Mouse (Mus musculus) induced T-regulatory cell, adult 2 months (primary cell): ENCODE measurements around the gene Cers5.

Experiments used
- DNase-seq: peaks from one replicate; pipeline ENCODE4 v3.0.0-alpha.2; 2012; ENCODE audit warnings: low read depth

Gene Cers5

DNA sequence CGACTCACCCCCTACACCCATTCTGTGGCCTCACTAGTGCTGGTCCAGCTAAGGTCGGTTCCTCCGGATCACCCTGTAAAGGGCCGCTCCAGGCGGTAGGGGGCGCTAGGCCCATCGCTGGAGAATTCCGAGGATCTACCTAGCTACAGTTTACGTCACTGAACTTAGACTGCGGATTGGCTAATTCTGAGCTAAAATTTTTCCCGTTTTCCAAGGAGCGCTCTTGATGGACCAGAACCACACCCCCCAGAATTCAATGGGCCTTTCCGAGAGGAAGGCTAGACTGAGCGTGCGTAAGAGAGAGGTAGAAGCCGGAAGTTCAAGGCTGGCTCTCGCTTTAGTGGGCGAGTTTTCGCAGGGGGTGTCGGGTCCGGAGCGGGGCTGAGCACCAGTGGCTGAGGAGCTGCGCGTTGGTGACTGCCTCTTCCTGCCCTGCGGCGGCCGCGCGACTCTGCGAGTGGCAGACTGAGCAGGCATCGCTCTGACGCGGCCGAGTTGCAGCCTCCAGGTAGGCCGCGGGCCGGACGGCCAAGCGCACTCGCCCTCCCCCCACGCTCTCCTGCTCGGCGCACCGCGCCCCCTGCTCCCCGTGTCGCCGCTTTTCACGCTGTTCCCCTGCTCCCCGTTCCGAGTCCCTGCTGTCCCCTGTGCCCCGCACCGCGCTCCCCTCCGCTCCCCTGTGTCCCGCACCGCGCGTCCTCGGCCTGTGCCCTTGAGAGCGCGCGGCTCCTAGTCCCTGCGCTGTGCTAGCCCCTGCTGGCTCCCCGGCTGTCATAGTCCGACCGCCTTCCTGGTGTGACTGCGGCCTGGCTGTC is 47.1 kb downstream of the Cers5 start, which contains the start of gene Cox14:
Gene Cox14 (plus strand): TSS at position 278 of the 815 bp plus-strand sequence.
- DNase-seq: peak; percentile 97

DNA sequence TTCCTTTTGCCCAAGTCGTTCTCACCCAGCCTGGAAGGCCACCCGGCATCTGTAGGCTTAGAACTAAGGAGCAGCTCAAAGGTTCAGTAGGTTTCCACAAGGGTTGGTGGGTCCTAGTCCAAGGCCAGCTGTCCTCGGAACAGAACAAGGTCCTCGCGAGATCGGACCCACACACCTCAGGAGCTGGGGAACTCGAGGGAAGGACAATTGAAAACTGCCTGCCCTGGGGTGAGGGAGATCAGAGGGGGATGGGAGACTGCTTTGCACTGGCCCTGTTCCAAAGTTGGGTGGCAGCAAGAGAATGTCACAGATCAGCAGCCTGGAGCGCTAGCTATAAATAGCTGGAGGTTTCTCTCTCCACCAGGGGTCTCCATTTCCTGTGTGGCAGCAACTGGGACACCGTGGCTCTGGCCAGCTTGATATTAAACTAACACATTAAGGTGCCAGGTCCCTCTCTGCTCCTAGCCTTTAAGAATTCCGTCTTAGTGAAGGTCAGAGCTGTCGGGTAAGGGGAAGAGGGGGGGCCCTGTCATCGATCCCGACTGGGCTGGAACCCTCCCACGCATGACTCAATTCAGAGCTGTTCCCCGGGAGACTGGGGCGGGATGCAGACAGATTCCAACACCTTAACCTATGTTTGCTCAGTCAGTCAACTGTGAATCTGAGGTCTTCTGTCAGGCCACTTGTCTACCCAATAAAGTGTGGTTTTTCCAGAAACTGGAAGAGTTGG is 48.2 kb downstream of the Cers5 start:
- peak; percentile 75 for DNase-seq

DNA sequence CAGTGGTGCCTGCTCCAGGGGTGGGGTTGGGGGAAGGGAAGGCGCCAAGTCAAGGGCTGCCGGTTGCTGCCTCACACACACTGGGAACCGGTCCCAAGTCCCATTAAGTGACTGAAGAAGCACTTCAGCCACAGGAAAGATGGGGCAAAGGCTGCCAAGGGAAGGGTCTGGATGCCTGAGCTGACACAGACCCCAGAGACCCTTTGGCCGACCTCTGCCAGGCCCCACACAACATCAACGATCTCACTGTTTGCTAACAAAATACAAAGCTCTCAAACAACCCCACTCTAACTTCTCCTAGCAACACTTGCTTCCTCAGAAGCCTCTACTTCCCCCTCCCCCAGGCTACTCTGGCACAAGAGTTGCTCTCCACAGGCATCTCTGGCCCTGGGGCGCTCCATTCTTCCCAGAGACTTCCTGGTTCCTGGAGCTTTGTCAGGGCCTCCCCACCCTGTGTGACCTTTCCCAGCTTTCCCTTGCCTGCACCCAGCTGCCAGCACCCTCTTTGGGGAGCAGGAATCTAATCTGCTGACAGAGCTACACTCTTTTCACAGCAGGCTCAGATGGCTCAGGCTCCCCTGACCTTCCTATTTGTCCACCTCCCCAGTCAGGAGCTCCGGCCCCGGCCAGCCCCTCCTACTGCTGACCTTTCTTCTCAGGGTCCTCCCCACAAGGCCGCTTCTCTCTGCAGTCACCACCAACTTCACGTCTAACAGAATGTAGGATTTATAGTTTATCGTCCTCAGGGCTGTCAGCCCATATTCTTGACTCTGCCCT is 49.0 kb downstream of the Cers5 start:
- DNase-seq: no peak

DNA sequence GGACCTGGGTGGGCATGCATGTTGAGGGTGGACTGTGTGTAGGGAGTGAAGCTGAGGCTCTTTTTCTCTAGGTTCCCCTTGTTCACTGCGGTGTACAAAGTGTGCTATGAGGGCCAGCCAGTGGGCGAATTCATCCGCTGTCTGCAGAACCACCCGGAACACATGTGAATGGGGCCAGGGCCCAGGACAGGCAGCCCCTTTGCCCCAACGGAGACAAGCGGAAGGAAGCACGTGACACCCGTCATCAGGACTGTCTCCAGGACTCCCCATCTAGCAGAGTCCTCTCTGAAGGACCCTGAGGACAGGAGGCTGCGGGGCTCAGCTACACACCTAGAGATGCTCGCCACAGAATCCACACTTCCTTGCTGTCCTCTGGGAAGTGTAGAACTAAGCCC is 49.6 kb downstream of the Cers5 start:
- DNase-seq: no peak

DNA sequence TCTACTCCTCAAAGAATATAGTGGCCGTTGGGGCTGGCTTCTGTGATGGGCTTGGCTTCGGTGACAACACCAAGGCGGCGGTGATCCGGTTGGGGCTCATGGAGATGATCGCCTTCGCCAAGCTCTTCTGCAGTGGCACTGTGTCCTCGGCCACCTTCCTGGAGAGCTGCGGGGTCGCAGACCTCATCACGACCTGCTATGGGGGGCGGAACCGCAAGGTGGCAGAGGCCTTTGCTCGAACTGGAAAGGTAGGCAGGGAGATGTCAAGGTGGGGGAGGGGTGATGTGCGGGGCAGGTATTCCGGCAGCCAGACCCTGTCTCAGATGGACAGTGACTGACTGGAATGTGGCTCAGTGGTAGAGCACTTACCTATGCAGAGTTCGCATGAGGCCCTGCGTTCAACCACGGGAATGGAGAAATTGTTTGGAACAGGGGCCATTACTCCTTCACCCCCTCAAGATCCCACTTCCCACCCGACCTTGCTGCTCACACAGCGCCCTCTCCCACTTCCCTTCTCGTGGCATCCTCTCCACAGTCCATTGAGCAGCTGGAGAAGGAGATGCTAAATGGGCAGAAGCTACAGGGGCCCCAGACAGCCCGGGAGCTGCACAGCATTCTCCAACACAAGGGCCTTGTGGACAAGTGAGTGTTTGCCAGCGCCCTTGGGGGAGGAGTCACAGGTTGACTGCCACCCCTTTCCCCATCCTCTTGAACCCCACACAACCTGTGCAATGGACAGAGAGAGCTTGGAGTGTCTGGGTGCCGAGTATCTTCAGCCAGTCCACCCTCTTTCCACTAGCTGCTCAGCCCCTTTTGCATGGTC is 50.6 kb downstream of the Cers5 start:
- DNase-seq: no peak

DNA sequence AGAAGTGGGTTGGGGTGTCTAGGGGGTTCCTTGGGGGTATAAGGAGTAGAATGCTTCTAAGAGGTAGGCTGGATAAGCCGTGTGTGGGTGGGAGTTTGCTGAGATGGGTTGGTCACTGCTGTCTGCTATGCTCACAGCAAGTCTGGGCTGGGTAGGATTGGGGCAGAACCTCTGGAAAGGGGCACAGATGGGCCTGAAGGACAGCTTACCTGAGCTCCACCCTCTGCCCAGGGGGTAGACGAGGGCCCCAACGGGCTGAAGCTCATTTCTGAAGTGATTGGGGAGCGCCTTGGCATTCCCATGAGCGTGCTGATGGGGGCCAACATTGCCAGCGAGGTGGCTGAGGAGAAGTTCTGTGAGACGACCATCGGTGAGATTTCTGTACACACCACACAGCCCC is 52.8 kb downstream of the Cers5 start:
- DNase-seq: no peak

DNA sequence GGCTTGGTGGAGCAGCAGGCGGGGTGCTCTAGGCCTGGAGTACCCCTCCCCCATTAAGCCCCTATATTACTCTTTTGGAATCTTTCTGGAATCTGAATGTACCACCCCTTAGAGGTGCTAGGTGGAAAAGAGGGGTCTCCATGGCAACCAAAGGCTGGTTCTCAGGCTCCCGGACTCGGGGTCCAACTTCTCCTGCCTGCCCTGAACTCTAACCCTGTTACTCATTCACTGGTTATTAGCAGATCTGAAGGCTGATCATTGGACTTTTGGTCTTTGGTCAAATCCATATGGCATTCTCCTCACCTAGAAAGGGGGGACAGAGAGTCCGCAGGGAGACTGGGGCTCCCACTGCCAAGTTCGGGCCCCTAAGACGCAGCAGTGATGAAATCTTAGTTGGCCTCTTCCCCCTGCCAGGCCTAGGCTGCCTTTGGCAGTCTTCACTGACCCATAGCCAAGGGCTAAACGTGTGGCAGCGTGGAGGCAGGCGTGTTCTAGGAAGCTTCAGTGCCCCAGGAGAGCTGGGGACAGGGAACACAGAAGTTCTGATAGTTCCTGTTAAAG is 54.1 kb downstream of the Cers5 start:
- no peak for DNase-seq

DNA sequence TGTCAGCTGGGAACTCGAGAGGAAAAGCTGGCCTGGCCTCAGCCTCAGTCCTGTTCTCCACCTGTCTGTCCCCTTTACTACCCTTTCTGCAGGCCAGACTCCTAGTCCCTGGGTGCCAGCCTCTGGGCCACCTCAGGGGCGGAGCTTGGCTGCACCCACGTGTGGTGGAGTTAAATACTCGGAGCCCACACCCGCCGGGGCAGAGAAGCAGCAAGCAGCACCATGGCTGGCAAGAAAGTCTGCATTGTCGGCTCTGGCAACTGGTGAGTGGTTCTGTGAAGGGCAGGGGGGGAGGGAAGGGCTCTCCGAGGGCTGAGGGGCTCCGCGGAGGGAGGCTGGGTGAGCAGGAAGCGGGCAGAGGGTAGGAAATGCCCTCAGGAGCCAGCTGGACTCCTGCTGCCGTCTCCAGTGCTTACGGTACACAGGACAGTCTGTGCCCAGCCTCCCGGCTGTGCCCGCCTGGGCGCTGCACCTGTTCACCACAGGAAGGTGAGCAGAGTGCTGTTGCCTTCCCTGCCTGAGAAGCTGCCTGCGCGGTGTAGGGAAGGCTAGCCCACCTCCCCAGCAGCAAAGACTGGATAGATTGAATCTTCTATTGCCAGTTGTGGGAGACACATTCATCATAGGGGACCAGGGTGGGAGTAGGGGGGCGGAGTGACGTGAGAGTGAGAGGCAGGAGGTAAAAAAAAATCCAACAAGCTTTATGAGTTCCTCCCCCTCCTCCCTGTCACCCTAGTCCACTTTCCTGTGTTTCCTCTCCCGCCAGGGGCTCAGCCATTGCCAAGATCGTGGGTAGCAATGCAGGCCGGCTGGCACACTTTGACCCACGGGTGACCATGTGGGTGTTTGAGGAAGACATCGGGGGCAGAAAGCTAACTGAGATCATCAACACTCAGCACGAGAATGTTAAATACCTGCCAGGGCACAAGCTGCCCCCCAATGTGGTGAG is 55.0 kb downstream of the Cers5 start, which contains the start of gene Gpd1:
Gene Gpd1 (plus strand): TSS at position 130 of the 949 bp plus-strand sequence.
- no peak for DNase-seq

DNA sequence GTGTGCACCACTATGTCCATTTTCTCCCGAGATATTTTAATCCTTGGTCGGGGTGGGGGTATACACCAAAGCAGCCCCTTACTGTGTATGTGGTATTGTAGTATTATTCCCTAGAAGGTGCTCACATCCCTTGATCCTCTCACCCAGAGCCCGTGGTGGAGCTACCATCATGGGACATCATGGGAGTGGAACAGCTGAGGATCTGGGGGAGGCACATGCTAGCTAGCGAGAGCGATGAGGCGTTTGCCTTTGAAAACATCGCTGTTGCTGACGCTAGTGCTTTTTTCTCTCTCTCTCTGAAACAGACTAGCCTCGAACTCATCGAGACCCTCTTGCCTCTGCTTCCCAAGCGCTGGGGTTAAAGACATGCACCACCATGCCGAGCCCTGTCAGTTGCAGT is 55.9 kb downstream of the Cers5 start:
- DNase-seq: no peak

DNA sequence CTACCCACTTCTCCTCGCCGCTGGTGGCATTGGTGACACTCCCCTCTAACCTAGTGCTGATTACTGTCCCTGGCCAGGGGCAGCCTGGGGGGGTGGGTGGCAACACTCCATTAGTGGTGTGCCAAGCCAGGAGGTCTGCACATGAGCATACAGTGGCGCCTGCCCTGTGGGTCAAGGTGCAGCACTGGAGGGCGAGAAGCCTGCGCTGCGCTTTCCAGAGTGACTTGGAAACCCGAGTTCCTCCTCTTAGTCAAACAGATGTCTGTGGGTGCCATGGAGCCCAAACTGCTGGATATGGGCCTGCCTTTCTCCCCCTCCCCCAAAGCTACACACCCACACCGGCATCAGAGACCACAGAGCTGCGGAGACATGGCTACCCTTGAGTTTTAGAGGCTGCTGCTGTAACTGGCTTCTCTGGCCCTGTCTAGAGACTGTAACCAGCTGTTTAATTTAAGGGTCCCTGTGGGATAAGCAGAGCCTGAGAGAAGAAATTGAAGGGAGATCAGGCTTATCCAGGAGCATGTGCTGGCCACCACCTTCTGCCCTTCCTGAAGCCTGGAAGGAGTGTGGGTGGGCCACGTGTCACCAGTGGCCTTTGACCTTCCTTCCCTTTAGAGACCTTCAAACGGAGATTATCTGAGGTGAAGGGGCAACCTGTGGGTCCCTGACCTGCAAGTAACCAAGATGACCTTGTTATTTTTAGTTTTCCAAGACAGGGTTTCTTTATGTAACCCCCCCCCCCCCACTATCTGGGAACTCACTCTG is 56.5 kb downstream of the Cers5 start:
- no peak for DNase-seq

DNA sequence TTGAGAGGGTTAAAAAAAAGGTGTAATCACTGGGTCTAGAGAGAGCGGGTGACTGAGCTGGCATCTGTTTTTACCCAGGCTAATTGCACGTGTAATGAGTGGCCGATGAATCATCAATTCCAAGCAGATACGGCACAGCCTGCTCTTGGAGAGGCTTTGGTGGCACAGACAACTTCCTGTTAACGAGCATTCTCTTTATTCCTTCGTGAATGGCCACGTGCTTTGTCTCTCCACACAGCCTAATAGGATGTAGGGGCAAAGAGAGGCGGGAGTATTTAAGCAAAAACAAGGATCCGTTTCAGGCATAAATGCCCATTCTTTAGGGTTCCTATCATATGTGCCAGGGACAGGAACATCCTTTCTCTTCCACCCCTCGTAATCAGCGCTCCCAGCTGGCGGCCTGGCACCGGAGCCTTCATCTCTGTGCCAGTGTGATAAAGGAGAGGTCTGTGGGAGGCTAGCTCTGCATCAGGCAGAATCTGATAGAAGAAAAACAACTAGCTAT is 57.3 kb downstream of the Cers5 start:
- DNase-seq: no peak

DNA sequence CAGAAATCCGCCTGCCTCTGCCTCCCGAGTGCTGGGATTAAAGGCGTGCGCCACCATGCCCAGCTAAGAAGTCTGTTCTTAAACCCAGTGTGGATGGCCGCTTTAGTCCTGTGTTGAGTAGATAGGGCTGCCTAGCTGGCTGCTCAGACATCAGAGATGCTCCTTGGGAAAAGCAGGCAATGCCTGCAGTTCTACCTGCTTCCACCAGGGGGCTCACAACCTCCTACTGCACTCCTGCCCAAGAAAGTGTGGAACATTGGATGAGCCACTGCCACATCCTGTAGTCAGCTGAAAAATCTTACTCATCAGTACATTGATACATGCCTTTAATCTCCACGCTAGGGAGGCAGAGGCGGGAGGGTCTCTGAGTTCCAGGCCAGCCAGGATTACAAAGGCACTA is 57.8 kb downstream of the Cers5 start:
- DNase-seq: peak; percentile 79

DNA sequence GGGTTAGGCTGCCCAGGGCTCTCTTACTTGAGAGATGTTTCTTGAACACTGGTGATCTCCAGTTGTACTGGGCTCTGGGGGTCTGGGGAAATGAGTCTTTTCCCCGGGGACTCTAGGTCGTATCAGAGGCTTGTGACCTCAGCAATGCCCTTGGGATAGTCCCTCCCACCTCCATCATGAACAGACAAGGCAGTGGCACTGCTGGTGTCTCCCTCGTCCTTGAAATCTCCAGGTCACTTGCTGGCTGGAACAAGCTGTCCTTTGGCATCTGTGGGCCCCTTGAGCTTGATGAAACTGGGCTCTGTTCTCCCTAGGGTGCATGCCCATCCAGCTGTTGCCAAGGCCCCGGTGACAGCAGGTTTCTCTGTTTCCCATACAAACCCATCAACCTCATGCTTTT is 58.5 kb downstream of the Cers5 start:
- no peak for DNase-seq

DNA sequence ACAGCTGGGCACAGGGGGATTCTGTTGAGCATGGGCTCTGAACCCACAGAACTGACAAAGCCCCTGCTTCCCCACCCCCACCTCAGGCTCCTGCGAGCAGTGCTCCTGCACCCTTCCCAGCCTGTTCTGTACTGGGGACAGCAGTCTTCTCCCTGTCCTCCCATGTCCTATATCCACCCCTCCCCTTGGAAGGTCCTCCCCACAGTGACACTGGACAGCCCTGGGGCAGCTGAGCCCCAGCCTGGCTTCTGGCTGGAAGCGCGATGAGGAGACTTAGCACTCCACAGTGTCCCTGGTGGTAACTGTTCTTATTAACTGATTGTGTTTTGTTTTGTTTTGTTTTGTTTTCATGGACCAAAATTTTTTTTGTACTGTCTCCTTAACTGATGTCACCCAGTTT is 59.1 kb downstream of the Cers5 start:
- DNase-seq: no peak

DNA sequence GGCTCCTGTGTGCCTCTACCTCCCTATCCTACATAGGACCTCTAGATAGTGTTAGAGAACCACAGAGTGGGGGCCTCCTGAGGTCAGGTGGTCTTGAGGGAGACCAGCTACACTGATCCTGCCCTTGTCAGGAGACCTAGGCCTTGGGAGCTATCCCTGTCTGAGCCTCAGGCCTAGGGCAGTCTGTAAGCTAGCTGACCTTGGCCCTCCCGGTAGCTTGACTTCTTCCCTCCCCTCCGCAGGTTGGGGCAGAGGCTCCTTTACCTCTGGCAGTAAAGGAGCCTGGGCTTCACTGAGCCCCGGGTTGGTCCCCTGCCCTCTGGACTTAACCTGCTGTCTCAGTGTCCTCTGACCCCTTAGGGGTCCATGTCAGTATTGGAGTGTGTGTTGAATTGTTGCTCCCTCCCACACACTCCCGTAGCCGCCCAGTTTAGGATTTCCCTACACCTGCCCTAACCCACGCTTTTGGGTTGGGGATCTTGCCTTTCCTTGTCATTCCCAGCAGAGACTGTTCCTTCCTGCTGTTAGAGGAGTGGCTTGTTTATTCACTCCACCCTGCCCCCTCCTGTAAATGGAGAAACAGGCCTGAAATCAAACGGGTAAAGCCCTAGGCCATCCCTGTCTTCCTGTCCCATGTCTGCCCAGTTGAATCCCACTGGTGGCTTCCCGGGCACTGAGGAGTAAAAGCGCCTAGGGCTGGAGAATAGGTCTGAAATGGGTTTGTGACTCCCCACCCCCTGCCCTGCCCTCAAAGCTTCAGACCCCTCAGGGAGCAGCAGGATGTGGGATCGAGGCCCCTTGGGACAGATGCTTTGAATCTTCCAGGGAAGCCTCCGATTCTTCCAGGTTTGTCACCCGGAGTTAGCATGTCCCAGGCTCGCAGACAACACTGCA is 59.8 kb downstream of the Cers5 start:
- no peak for DNase-seq

DNA sequence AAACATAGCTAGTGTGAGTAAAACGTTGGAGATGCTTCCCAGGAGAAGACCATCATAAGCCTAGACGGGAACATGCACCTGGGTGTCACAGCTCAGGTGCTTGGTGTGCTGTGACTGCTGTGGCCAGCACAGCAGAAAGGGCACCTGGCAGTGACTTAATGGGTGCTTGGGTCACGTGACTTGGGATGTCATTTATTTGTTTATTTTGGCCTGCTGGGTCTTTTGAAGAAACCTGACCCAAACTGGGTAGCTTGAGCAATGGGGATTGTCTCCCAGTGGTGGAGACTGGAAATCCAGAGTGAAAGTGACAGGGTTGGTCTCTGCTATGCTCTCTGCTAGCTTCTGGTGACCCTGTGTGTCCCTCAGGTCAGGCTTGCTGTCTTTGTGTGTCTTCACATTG is 61.2 kb downstream of the Cers5 start:
- DNase-seq: no peak

DNA sequence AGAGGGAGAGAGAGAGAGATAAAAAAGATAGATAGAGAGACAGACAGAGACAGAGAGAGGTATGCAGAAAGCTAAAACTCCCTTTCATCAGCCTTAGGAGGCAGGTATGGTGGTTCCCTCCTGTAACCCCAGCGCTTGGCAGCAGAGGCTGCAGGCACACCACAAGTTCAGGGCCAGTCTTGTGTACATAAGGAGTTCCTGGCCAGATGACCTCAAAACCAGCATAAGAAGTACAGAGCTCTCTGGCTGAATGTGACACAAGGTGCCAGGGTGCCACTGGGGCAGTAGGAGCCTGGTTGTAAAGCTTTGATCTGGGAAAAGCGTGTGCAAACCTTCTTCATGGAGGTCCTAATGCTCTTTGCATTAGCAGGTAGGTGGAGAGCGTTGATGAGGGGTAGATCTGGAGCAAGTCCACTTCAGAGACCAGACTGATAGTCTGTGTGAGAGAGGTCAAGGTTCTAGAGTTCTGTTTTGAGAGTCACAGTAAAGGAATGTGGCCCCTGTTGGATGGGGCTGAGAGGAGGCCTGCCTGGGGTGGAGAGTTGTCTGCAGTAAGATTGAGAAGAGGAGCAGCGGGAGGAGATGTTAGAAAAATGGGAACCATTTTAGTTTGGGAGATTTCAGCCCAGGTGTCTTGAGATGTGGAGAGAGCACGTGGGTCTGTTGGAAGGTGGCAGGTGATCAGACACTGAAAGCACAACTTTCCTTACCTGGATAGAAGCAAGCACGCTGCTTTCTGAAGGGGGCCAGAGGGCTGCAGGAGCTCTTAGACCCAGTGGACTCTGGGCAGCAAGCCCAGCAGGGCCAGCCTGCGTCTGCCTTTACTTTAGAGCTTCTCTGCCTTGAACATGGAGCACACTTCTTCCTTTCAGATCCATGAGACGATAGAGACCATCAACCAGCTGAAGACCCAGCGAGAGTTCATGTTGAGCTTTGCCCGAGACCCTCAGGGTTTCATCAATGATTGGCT is 62.2 kb downstream of the Cers5 start:
- no peak for DNase-seq
